Mouse (Mus musculus) spleen, adult 2 months (tissue): ENCODE data around the gene Sorbs1. TPM values are rescaled to one million over a fixed set of nuclear protein-coding genes. Genes with fewer than 3 reads are reported as not detected.

Experiments
- DNase-seq, 2 experiments: peaks; one replicate each; pipeline versions ENCODE4 v3.0.0 to v3.0.0-alpha.2; 2012 to 2021; ENCODE audit warnings: low spot score in 2 of 2, low read depth in 1 of 2
- H3K27ac ChIP-seq: fragments of 200-500 bp; 2 replicates; pipeline ENCODE4 v1.5.1; 2012; ENCODE audit warnings: low read length, inconsistent platforms; ENCODE audit not compliant: insufficient read depth
- H3K27me3 ChIP-seq: fragments of 200-500 bp; 2 replicates; pipeline ENCODE4 v1.6.1; 2012; ENCODE audit warnings: mild to moderate bottlenecking, moderate library complexity, low read length, inconsistent platforms; ENCODE audit not compliant: control insufficient read depth, insufficient read depth
- H3K36me3 ChIP-seq: fragments of 200-500 bp; 2 replicates; pipeline ENCODE4 v1.6.1; 2012; ENCODE audit warnings: mild to moderate bottlenecking, low read length, inconsistent platforms; ENCODE audit not compliant: control insufficient read depth, insufficient read depth
- H3K4me1 ChIP-seq: fragments of 200-500 bp; 2 replicates; pipeline ENCODE4 v1.6.1; 2011; ENCODE audit warnings: inconsistent platforms; ENCODE audit not compliant: control insufficient read depth, insufficient read depth, insufficient read length
- H3K4me3 ChIP-seq: fragments of 200-500 bp; 2 replicates; pipeline ENCODE4 v1.5.1; 2011; ENCODE audit warnings: mild to moderate bottlenecking, inconsistent platforms; ENCODE audit not compliant: insufficient read depth, insufficient read length; ENCODE audit errors: extremely low read depth
- CTCF ChIP-seq: fragments of 200-500 bp; IDR thresholded peaks from 2 replicates; pipeline ENCODE4 v1.5.1; 2011; ENCODE audit warnings: mild to moderate bottlenecking, inconsistent platforms; ENCODE audit not compliant: insufficient read depth, insufficient read length, insufficient replicate concordance; ENCODE audit errors: extremely low read depth
- POLR2A ChIP-seq: fragments of 200-500 bp; IDR thresholded peaks from 2 replicates; pipeline ENCODE4 v1.6.1; 2011; ENCODE audit warnings: low read depth, low read length, inconsistent platforms
- WGBS: fragments of 180-500 bp; shearing (Covaris S2); methylation state at CpG from one replicate; pipeline ENCODE4 v1.1.7; 2018; 5-methylcytosine and 5-hydroxymethylcytosine counted together
- polyA plus RNA-seq: library from polyadenylated mRNA; depleted of rRNA; stranded (reverse); fragments of >200 nt; gene quantifications from 2 replicates; pipeline ENCODE4 v1.2.3, GENCODE M21; 2012

The Sorbs1 gene
- polyA plus RNA-seq, 1 experiment = 6.4 TPM

DNA sequence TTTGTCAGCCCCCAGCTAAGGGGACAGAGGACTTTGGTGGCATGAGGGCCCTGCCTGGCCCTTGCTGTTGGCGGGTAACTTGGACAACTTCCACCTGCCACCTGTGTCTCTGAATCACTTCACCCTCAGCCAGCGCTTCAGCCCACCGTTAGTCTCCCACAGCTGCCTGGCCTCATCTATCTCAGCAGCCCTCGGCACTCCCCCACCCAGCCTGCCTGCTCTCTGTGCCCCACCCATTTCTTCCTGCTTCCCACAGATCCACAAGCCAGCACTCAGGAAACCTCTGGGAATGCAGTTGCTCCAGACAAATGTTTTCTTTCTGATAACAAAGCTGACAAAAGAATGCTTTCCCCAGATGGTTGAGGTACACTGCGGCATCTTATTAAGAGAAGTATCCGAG is 181.7 kb downstream of the Sorbs1 start:
- WGBS = 87% methylated on average over 6 of the region's 6 CpGs
- no peaks in the 10 kb centered on the region for H3K4me1 ChIP-seq

DNA sequence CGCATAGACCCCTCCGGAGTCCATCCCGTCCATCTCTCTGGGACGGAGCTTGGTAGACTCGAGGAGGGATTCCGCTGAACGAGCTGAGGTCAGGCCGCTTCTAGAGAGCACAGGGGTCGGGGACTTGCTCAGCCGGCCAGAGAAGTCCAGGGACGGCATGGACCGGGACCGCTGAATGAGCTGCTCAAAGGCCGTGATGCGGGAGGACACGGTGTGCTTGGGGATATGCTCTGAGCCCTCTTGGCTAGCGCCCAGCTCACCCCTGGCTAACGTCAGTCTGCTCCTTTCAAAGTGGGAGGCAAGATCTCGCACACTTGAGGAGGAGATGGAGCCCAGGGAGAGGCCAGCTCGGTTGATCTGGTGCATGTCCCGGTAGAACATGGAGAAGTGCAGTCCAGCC is 187.5 kb downstream of the Sorbs1 start:
- no peak overlapping the region for H3K27ac ChIP-seq
- no peak for TF ChIP-seq CTCF
- TF ChIP-seq POLR2A = no peak
- no peaks in the 10 kb centered on the region for H3K36me3 ChIP-seq
- no peaks in the 10 kb centered on the region for H3K27me3 ChIP-seq
- no peak for DNase-seq
- H3K4me3 ChIP-seq = no peak overlapping the region
- 93% methylated on average over 21 of the region's 21 CpGs for WGBS
- H3K4me1 ChIP-seq = no peaks in the 10 kb centered on the region

More for the DNA sequence above, 181.7 kb downstream of the Sorbs1 start:
- Histone ChIP-seq H3K36me3 (no peaks in the 10 kb centered on the region), H3K27ac (no peak overlapping the region), H3K27me3 (no peaks in the 10 kb centered on the region), H3K4me3 (no peak overlapping the region)
- TF ChIP-seq POLR2A (no peak), CTCF (no peak)
- DNase-seq = no peak

DNA sequence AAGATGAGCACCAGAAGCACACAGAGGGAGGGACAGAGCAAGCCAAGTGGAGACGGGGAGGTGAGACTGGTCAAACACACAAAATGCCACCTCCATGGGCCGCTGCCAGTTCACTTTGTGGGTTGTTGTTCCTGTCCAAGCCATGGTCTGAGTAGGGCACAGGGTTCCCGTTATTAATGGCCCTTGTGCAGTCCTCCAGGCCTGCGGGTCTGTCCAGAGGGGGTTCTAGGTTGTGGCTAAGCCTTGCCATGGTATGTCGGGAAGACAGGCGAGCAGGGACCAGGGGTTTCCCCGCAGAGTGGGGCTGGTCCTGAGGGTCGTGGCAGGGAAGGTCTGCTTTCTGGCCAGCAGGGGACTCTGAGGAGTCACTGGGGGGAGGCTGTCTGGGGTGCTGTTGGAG is 188.2 kb downstream of the Sorbs1 start:
- H3K27me3 ChIP-seq = no peaks in the 10 kb centered on the region
- H3K4me3 ChIP-seq = no peak overlapping the region
- 94% methylated on average over 8 of the region's 8 CpGs for WGBS
- no peak for DNase-seq
- no peak overlapping the region for H3K27ac ChIP-seq
- H3K36me3 ChIP-seq = no peaks in the 10 kb centered on the region
- H3K4me1 ChIP-seq = no peaks in the 10 kb centered on the region
- TF ChIP-seq CTCF = no peak
- no peak for TF ChIP-seq POLR2A

DNA sequence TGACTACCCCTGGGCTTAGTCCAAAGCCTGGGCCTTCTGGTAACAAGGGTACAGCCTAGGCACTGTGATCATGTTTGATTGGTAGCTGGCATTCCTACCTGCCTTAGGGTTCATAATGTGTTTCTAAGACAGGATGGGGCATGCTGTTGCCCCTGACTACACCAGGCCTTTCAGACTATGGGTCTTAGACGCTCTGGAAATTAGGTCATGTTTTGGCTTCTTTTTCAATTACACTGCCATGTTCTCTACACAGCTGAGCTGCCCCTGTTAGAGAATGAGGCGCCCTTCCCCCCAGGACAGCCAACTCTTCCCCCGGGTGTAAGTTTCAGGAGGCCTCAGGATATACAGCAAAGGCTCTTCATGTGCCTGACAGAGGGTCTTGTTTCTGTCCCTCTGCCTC is 191.4 kb downstream of the Sorbs1 start:
- H3K4me3 ChIP-seq = no peak overlapping the region
- DNase-seq = no peak
- no peaks in the 10 kb centered on the region for H3K27me3 ChIP-seq
- no peaks in the 10 kb centered on the region for H3K4me1 ChIP-seq
- no peaks in the 10 kb centered on the region for H3K36me3 ChIP-seq
- no peak overlapping the region for H3K27ac ChIP-seq
- 94% methylated on average over 3 of the region's 3 CpGs for WGBS
- TF ChIP-seq POLR2A (no peak), CTCF (no peak)

GRCm38 (mm10) chr19:40319199-40319598 is 194.4 kb downstream of the Sorbs1 start:
- no peaks in the 10 kb centered on the region for H3K36me3 ChIP-seq
- TF ChIP-seq POLR2A = no peak
- TF ChIP-seq CTCF = no peak
- H3K4me3 ChIP-seq = no peak overlapping the region
- no peak for DNase-seq
- 88% methylated on average over 3 of the region's 3 CpGs for WGBS
- H3K27me3 ChIP-seq = no peaks in the 10 kb centered on the region
- no peaks in the 10 kb centered on the region for H3K4me1 ChIP-seq
- no peak overlapping the region for H3K27ac ChIP-seq

DNA sequence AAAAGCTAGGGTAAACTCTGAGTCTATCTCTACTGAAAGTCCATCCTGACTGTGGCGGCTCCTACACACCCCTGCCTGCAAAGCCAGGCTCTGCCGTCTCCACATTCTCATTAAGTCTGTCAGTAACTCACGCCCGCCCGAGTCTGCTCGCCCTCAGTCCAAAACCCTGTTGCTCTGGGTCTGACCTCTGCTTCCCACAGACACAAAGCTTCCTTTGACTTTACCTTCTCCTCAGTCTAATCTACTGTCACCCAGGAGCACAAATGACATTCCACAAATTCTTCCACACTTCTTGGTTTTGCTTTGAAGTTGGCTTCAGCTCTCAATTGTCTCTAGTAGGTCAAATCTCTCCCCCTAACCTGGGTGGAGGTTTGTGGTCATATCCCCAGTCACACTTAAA is 195.1 kb downstream of the Sorbs1 start:
- Histone ChIP-seq H3K27ac (no peak overlapping the region), H3K4me1 (no peaks in the 10 kb centered on the region), H3K36me3 (no peaks in the 10 kb centered on the region), H3K27me3 (no peaks in the 10 kb centered on the region), H3K4me3 (no peak overlapping the region)
- DNase-seq = no peak
- no peak for TF ChIP-seq CTCF
- no peak for TF ChIP-seq POLR2A
- 96% methylated on average over 6 of the region's 6 CpGs for WGBS

GRCm38 (mm10) chr19:40317001-40317400 is 196.6 kb downstream of the Sorbs1 start:
- Histone ChIP-seq H3K27ac (no peak overlapping the region), H3K36me3 (no peaks in the 10 kb centered on the region), H3K4me1 (no peaks in the 10 kb centered on the region), H3K27me3 (no peaks in the 10 kb centered on the region), H3K4me3 (no peak overlapping the region)
- 87% methylated on average over 4 of the region's 4 CpGs for WGBS
- TF ChIP-seq CTCF (no peak), POLR2A (no peak)
- no peak for DNase-seq
